Mouse (Mus musculus) effector memory CD4-positive, alpha-beta T cell, adult 5 months (primary cell): ENCODE data around the gene Cpeb1. TPM values are rescaled to one million over a fixed set of nuclear protein-coding genes. Genes with fewer than 3 reads are reported as not detected.

Source experiments
- polyA plus RNA-seq: library from polyadenylated mRNA; unstranded; fragments of 100-300 nt; shearing (Covaris generic); gene quantifications from one replicate; pipeline ENCODE4 v1.2.1, GENCODE M21; 2017

Cpeb1 gene
- polyA plus RNA-seq, result 0.20 TPM

DNA sequence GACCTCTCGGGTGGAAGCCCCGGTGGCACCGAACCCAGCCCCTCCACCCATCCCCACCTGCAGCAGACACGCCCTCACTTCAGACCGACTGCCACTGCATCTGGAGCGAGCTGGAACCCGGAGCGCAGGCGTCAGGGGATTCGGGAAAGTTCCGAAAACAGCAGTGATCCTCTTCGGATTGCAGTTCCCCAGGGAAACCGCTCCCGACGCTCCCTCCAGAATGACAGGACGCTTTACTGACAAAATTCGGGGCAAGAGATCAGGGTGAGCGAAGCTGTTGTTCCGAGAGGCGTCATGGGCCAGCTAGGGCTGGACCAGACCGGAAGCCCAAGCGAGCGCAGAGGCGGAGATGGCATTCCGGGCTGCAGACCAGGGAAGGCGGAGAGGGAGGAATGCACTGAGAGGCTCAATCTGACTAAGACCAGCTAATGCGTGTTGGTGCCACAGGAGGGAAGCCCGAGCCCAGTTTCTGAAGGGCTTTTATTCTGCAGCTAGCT is at the start of gene Cpeb1:
Gene Cpeb1, minus strand, starts transcription at position 311 of the 497 bp plus-strand sequence.

GRCm38 (mm10) chr7:81498181-81498580 is 42.9 kb upstream of the Cpeb1 start, which contains the start of gene BC048679:
Gene BC048679, minus strand, starts transcription at chr7:81498281.

GRCm38 (mm10) chr7:81493331-81494021 is 38.2 kb upstream of the Cpeb1 start, which contains the start of gene Ap3b2:
Gene Ap3b2, minus strand, starts transcription at chr7:81493925.

GRCm38 (mm10) chr7:81344544-81345446 is 110.5 kb downstream of the Cpeb1 start, which contains the start of gene Rps17:
Gene Rps17, minus strand, starts transcription at chr7:81345254.

Other genes starting within 250 kb of the Cpeb1 start
- gene Pde8a, start 241.9 kb downstream of the Cpeb1 start, polyA plus RNA-seq, result 8.8 TPM
- gene Rps17, start 110.2 kb downstream of the Cpeb1 start, polyA plus RNA-seq, result 565 TPM
- gene Ap3b2, start 38.5 kb upstream of the Cpeb1 start, polyA plus RNA-seq, result not detected
- not detected for gene BC048679, start 42.8 kb upstream of the Cpeb1 start, polyA plus RNA-seq
- gene Fsd2, start 111.5 kb upstream of the Cpeb1 start, polyA plus RNA-seq, result 0.95 TPM
- 36.2 TPM for gene Whamm, start 115.8 kb upstream of the Cpeb1 start, polyA plus RNA-seq